Mouse (Mus musculus) heart, embryonic 10.5 days (tissue): ENCODE results near the gene Stac3. TPM values are rescaled to one million over a fixed set of nuclear protein-coding genes. Genes with fewer than 3 reads are reported as not detected.

ENCODE experiments used
- DNase-seq: peaks from one replicate; pipeline ENCODE4 v3.0.0-alpha.2; 2017; ENCODE audit warnings: low spot score
- H3K27ac ChIP-seq: fragments of 300-500 bp; sonication (generic); 2 replicates; pipeline ENCODE4 v1.5.1; 2016; ENCODE audit warnings: mild to moderate bottlenecking
- H3K27me3 ChIP-seq: fragments of 300-500 bp; sonication (generic); 2 replicates; pipeline ENCODE4 v1.6.1; 2016; ENCODE audit warnings: mild to moderate bottlenecking; ENCODE audit not compliant: poor library complexity, insufficient read depth, severe bottlenecking
- H3K36me3 ChIP-seq: fragments of 300-500 bp; sonication (generic); 2 replicates; pipeline ENCODE4 v1.6.1; 2016; ENCODE audit warnings: mild to moderate bottlenecking, moderate library complexity
- H3K4me1 ChIP-seq: fragments of 300-500 bp; sonication (generic); 2 replicates; pipeline ENCODE4 v1.6.1; 2016; ENCODE audit warnings: mild to moderate bottlenecking
- H3K4me3 ChIP-seq: fragments of 300-500 bp; sonication (generic); 2 replicates; pipeline ENCODE4 v1.5.1; 2016; ENCODE audit warnings: mild to moderate bottlenecking, moderate library complexity
- H3K9me3 ChIP-seq: fragments of 300-500 bp; sonication (generic); 2 replicates; pipeline ENCODE4 v1.6.1; 2016; ENCODE audit warnings: mild to moderate bottlenecking, moderate library complexity
- WGBS: fragments of 180-500 bp; shearing (Covaris S2); methylation state at CpG from one replicate; pipeline ENCODE4 v1.1.7; 2016; 5-methylcytosine and 5-hydroxymethylcytosine counted together
- polyA plus RNA-seq: library from polyadenylated mRNA; unstranded; fragments of >200 nt; fragmentation: Nextera tagmentation; extraction: Ambion mirVana; gene quantifications from 2 replicates; pipeline ENCODE4 v1.2.1, GENCODE M21; 2016

The Stac3 gene
- 0.22 and 0.84 TPM in 2 replicates for polyA plus RNA-seq

- Histone ChIP-seq H3K27me3 (peaks cover 10% of the 10 kb centered on the region), H3K9me3 (no peaks in the 10 kb centered on the region), H3K4me1 (0 out of 2 replicates have a peak, but pooled peaks cover 7% of the 10 kb centered on the region), H3K27ac (no peak within 1 kb of the TSS), H3K4me3 (no peak within 1 kb of the TSS), H3K36me3 (peaks cover 64% of the 10 kb centered on the region)
- WGBS, result 70% methylated on average over 12 of the region's 13 CpGs
- DNase-seq, result no peak
Observed at GRCm38 (mm10) chr10:127500894-127501893, at the start of gene Stac3. TSS of gene Stac3 (plus strand) at chr10:127501686.

- Histone ChIP-seq H3K4me1 (no peaks in the 10 kb centered on the region), H3K36me3 (peaks cover 78% of the 10 kb centered on the region)
Observed at GRCm38 (mm10) chr10:127453701-127454100, 47.8 kb upstream of the Stac3 start.

GRCm38 (mm10) chr10:127462411-127463096 is 38.9 kb upstream of the Stac3 start:
- WGBS, result 88% methylated on average over 5 of the region's 5 CpGs
- Histone ChIP-seq H3K4me1 (no peaks in the 10 kb centered on the region), H3K36me3 (peaks cover 84% of the 10 kb centered on the region), H3K4me3 (no peak overlapping the region), H3K9me3 (no peaks in the 10 kb centered on the region), H3K27me3 (no peaks in the 10 kb centered on the region), H3K27ac (no peak overlapping the region)
- DNase-seq, result no peak

More at GRCm38 (mm10) chr10:127453701-127454100, 47.8 kb upstream of the Stac3 start:
- Histone ChIP-seq H3K4me3 (no peak overlapping the region), H3K27me3 (no peaks in the 10 kb centered on the region), H3K27ac (no peak overlapping the region), H3K9me3 (no peaks in the 10 kb centered on the region)
- 94% methylated on average over 1 of the region's 1 CpGs for WGBS
- no peak for DNase-seq

GRCm38 (mm10) chr10:127471281-127471988 is 30.1 kb upstream of the Stac3 start:
- WGBS, result 57% methylated on average over 15 of the region's 15 CpGs
- Histone ChIP-seq H3K27ac (peak overlapping the region; percentile 67), H3K27me3 (no peaks in the 10 kb centered on the region), H3K36me3 (peaks cover 51% of the 10 kb centered on the region), H3K9me3 (no peaks in the 10 kb centered on the region), H3K4me1 (peaks cover 19% of the 10 kb centered on the region), H3K4me3 (0 out of 2 replicates have a peak overlapping the region, but pooled peaks have one; percentile 16)
- DNase-seq, result peak; percentile 79

GRCm38 (mm10) chr10:127472722-127473121 is 28.8 kb upstream of the Stac3 start:
- no peak overlapping the region for H3K4me3 ChIP-seq
- H3K27ac ChIP-seq, result no peak overlapping the region
- no peaks in the 10 kb centered on the region for H3K27me3 ChIP-seq
- H3K36me3 ChIP-seq, result peaks cover 56% of the 10 kb centered on the region
- peak; percentile 82 for DNase-seq
- peaks cover 19% of the 10 kb centered on the region for H3K4me1 ChIP-seq
- no peaks in the 10 kb centered on the region for H3K9me3 ChIP-seq
- WGBS, result 60% methylated on average over 9 of the region's 9 CpGs

- no peak overlapping the region for H3K4me3 ChIP-seq
- no peaks in the 10 kb centered on the region for H3K9me3 ChIP-seq
- peaks cover 19% of the 10 kb centered on the region for H3K4me1 ChIP-seq
- H3K27me3 ChIP-seq, result no peaks in the 10 kb centered on the region
- no peak overlapping the region for H3K27ac ChIP-seq
- DNase-seq, result no peak
- 94% methylated on average over 4 of the region's 4 CpGs for WGBS
- peaks cover 47% of the 10 kb centered on the region for H3K36me3 ChIP-seq
Observed at GRCm38 (mm10) chr10:127475175-127475574, 26.3 kb upstream of the Stac3 start.

GRCm38 (mm10) chr10:127476541-127476940 is 24.9 kb upstream of the Stac3 start:
- no peaks in the 10 kb centered on the region for H3K9me3 ChIP-seq

GRCm38 (mm10) chr10:127477301-127477700 is 24.2 kb upstream of the Stac3 start:
- H3K36me3 ChIP-seq, result peaks cover 59% of the 10 kb centered on the region

More at GRCm38 (mm10) chr10:127476541-127476940, 24.9 kb upstream of the Stac3 start:
- Histone ChIP-seq H3K36me3 (peaks cover 56% of the 10 kb centered on the region), H3K4me1 (peaks cover 8% of the 10 kb centered on the region), H3K4me3 (no peak overlapping the region), H3K27me3 (no peaks in the 10 kb centered on the region), H3K27ac (no peak overlapping the region)
- no peak for DNase-seq
- 93% methylated on average over 3 of the region's 3 CpGs for WGBS

GRCm38 (mm10) chr10:127479131-127479530 is 22.4 kb upstream of the Stac3 start:
- Histone ChIP-seq H3K27me3 (no peaks in the 10 kb centered on the region), H3K27ac (no peak overlapping the region), H3K4me1 (no peaks in the 10 kb centered on the region), H3K4me3 (no peak overlapping the region), H3K36me3 (peaks cover 63% of the 10 kb centered on the region), H3K9me3 (no peaks in the 10 kb centered on the region)
- WGBS, result 94% methylated on average over 4 of the region's 4 CpGs
- DNase-seq, result no peak

More at GRCm38 (mm10) chr10:127477301-127477700, 24.2 kb upstream of the Stac3 start:
- H3K27me3 ChIP-seq, result no peaks in the 10 kb centered on the region
- H3K27ac ChIP-seq, result no peak overlapping the region
- H3K4me1 ChIP-seq, result 0 out of 2 replicates have a peak, but pooled peaks cover 4% of the 10 kb centered on the region
- 85% methylated on average over 7 of the region's 7 CpGs for WGBS
- H3K9me3 ChIP-seq, result no peaks in the 10 kb centered on the region
- no peak overlapping the region for H3K4me3 ChIP-seq
- DNase-seq, result no peak

GRCm38 (mm10) chr10:127480833-127481813 is 20.4 kb upstream of the Stac3 start:
- no peak overlapping the region for H3K4me3 ChIP-seq
- WGBS, result 81% methylated on average over 19 of the region's 19 CpGs
- H3K9me3 ChIP-seq, result no peaks in the 10 kb centered on the region
- peaks cover 68% of the 10 kb centered on the region for H3K36me3 ChIP-seq
- H3K27ac ChIP-seq, result no peak overlapping the region
- no peaks in the 10 kb centered on the region for H3K27me3 ChIP-seq
- no peak for DNase-seq
- 0 out of 2 replicates have a peak, but pooled peaks cover 2% of the 10 kb centered on the region for H3K4me1 ChIP-seq

- 0 out of 2 replicates have a peak, but pooled peaks cover 2% of the 10 kb centered on the region for H3K4me1 ChIP-seq
- no peaks in the 10 kb centered on the region for H3K27me3 ChIP-seq
- 81% methylated on average over 10 of the region's 10 CpGs for WGBS
- H3K27ac ChIP-seq, result no peak overlapping the region
- H3K4me3 ChIP-seq, result no peak overlapping the region
- peaks cover 79% of the 10 kb centered on the region for H3K36me3 ChIP-seq
- no peak for DNase-seq
- H3K9me3 ChIP-seq, result no peaks in the 10 kb centered on the region
Observed at GRCm38 (mm10) chr10:127485235-127485634, 16.3 kb upstream of the Stac3 start.
